Mouse (Mus musculus): ENCODE results near the gene Col25a1. TPM values are rescaled to one million over a fixed set of nuclear protein-coding genes. Genes with fewer than 3 reads are reported as not detected.

Gene Col25a1
- polyA plus RNA-seq, 1 experiment from 2014 or later = 6.3 TPM

DNA sequence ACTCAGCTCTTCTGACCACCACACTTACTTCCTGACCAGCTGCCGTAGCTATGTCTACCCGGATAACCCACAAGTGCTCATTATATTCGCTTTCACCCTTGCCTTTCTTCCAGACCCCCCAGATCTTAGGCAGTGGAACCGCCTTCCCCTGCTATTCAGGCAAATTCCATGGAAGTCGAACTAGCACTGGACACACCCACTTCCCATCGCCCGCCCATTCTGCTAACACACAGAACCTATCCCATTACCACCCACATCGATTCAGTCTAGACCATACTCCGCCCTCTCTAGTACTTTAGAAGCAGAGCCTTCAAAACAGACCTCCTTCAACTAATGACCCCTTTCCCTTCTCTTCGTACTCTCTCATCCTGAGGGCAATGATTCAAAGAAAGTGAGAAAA is 470.2 kb downstream of the Col25a1 start:
- Histone ChIP-seq H3K4me3 (replicated peaks; ENCODE audit: low read length) (no peak overlapping the region), H3K9ac (no peak overlapping the region), H3K4me1 (replicated peaks; ENCODE audit: control insufficient read depth, insufficient read depth, low read length) (no peaks in the 10 kb centered on the region), H3K36me3 (replicated peaks; ENCODE audit: control insufficient read depth, insufficient read depth) (no peaks in the 10 kb centered on the region), H3K27ac (no peak overlapping the region), H3K9me3 (ENCODE audit: control insufficient read depth, low read length) (no peaks in the 10 kb centered on the region), H3K4me2 (replicated peaks) (no peak overlapping the region), H3K27me3 (ENCODE audit: control insufficient read depth, insufficient read depth, low read length) (no peaks in the 10 kb centered on the region)
- DNase-seq (ENCODE audit: low spot score) = no peak
- 85% methylated on average over 10 of the region's 10 CpGs for WGBS
- ATAC-seq (ENCODE audit: low FRiP score) = no peak

DNA sequence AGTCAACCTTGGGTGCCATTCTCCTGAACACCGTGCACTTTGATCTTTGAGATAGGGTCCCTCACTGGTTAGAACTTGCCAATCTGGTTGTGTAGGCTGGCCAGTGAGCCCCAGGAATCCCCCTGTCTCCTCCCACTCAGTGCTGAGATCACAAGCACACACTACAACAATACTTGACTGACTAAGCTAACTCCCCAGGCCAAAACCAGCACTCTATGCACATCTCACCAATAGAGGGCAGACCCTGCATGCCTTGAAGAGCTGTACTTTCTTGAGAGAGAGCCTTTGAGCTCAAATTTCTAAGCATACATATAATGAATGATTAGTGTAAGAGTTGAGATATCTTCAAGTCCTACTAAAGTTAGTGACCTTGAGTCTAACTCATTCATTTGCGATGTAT is 476.6 kb downstream of the Col25a1 start:
- ATAC-seq (ENCODE audit: low FRiP score) (no peak), DNase-seq (ENCODE audit: low spot score) (no peak)
- no peak overlapping the region for H3K4me2 ChIP-seq (replicated peaks)
- 87% methylated on average over 2 of the region's 2 CpGs for WGBS
- no peak overlapping the region for H3K4me3 ChIP-seq (replicated peaks; ENCODE audit: low read length)
- no peaks in the 10 kb centered on the region for H3K27me3 ChIP-seq (ENCODE audit: control insufficient read depth, insufficient read depth, low read length)
- no peaks in the 10 kb centered on the region for H3K4me1 ChIP-seq (replicated peaks; ENCODE audit: control insufficient read depth, insufficient read depth, low read length)
- H3K27ac ChIP-seq = no peak overlapping the region
- no peaks in the 10 kb centered on the region for H3K9me3 ChIP-seq (ENCODE audit: control insufficient read depth, low read length)
- H3K36me3 ChIP-seq (replicated peaks; ENCODE audit: control insufficient read depth, insufficient read depth) = no peaks in the 10 kb centered on the region
- H3K9ac ChIP-seq = no peak overlapping the region

DNA sequence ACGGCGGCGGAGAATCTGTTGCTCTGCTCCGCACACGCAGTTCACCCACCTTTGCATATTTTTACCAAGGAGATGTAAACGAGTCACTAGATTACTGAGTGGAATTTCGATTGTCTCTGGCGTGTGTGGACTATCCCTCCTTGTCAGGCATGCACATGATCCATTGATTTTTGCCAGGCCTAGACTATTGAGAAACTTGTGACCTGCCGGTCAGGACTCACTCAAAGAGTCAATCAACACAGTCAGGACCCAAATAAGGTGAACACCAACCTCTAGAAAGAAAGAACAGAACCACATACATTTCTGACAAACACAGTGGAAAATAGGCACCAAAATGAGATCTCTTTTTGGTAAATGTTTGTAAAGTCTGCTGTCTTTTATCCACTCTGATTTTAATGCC is 483.1 kb downstream of the Col25a1 start:
- no peaks in the 10 kb centered on the region for H3K27me3 ChIP-seq (ENCODE audit: control insufficient read depth, insufficient read depth, low read length)
- 89% methylated on average over 9 of the region's 9 CpGs for WGBS
- no peaks in the 10 kb centered on the region for H3K9me3 ChIP-seq (ENCODE audit: control insufficient read depth, low read length)
- no peaks in the 10 kb centered on the region for H3K4me1 ChIP-seq (replicated peaks; ENCODE audit: control insufficient read depth, insufficient read depth, low read length)
- ATAC-seq (ENCODE audit: low FRiP score) = no peak
- H3K4me3 ChIP-seq (replicated peaks; ENCODE audit: low read length) = no peak overlapping the region
- H3K36me3 ChIP-seq (replicated peaks; ENCODE audit: control insufficient read depth, insufficient read depth) = no peaks in the 10 kb centered on the region
- no peak overlapping the region for H3K9ac ChIP-seq
- H3K4me2 ChIP-seq (replicated peaks) = no peak overlapping the region
- H3K27ac ChIP-seq = no peak overlapping the region
- DNase-seq (ENCODE audit: low spot score) = no peak

DNA sequence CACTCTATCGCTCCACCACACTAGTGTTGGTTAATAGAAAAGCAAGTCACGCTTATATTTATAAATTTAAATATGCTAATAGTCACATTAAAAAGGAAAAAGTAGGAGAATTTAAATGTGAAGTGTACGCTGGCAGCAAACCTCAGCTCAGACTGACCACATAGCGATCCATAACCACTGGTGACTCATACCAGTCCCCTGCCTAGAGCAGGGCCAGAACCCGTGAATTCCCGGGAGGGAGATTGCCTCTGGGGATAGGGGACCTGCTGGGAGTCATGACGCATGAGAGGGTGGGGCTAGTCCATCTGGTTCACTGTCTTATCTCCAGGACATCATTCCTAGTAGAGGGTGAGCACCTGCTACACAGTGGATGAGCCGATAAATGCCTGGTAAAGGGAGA is 484.3 kb downstream of the Col25a1 start:
- H3K4me2 ChIP-seq (replicated peaks) = no peak overlapping the region
- H3K4me1 ChIP-seq (replicated peaks; ENCODE audit: control insufficient read depth, insufficient read depth, low read length) = no peaks in the 10 kb centered on the region
- 62% methylated on average over 8 of the region's 8 CpGs for WGBS
- no peak overlapping the region for H3K4me3 ChIP-seq (replicated peaks; ENCODE audit: low read length)
- no peak overlapping the region for H3K9ac ChIP-seq
- H3K27me3 ChIP-seq (ENCODE audit: control insufficient read depth, insufficient read depth, low read length) = no peaks in the 10 kb centered on the region
- H3K27ac ChIP-seq = no peak overlapping the region
- DNase-seq (ENCODE audit: low spot score) (no peak), ATAC-seq (ENCODE audit: low FRiP score) (no peak)
- no peaks in the 10 kb centered on the region for H3K36me3 ChIP-seq (replicated peaks; ENCODE audit: control insufficient read depth, insufficient read depth)
- H3K9me3 ChIP-seq (ENCODE audit: control insufficient read depth, low read length) = no peaks in the 10 kb centered on the region

DNA sequence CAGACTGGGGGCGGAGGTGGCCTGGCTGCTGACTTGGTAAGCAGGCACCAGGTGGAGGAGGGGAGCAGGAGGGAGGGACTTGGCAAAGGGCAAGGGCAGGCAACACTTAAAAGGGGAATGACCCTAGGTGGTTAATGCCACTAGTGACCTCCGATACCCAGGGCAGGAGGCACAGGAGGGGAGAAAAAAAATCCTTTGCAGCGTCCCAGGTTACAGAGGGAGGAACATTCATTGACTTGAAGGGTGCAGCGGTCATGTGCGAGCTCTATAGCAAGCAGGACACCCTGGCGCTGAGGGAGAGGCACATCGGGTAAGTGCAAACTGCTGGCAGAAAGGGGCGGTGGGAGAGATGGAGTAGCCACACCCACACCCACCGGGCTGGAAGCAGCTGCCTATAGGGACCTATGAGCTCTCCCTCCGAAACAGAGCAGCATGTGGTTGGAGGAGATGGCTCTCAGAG is 486.2 kb downstream of the Col25a1 start, which contains the start of gene Etnppl:
Gene Etnppl, plus strand, starts transcription at position 10 of the 460 bp plus-strand sequence.
- Histone ChIP-seq H3K4me3 (replicated peaks; ENCODE audit: low read length) (no peak within 1 kb of the TSS), H3K9ac (no peak within 1 kb of the TSS), H3K4me2 (replicated peaks) (peak within 1 kb of the TSS; percentile 14), H3K36me3 (replicated peaks; ENCODE audit: control insufficient read depth, insufficient read depth) (no peaks in the 10 kb centered on the region), H3K9me3 (ENCODE audit: control insufficient read depth, low read length) (no peaks in the 10 kb centered on the region), H3K4me1 (replicated peaks; ENCODE audit: control insufficient read depth, insufficient read depth, low read length) (no peaks in the 10 kb centered on the region), H3K27ac (no peak within 1 kb of the TSS), H3K27me3 (ENCODE audit: control insufficient read depth, insufficient read depth, low read length) (no peaks in the 10 kb centered on the region)
- 9% methylated on average over 10 of the region's 10 CpGs for WGBS
- ATAC-seq (ENCODE audit: low FRiP score) = no peak
- DNase-seq (ENCODE audit: low spot score) = no peak

DNA sequence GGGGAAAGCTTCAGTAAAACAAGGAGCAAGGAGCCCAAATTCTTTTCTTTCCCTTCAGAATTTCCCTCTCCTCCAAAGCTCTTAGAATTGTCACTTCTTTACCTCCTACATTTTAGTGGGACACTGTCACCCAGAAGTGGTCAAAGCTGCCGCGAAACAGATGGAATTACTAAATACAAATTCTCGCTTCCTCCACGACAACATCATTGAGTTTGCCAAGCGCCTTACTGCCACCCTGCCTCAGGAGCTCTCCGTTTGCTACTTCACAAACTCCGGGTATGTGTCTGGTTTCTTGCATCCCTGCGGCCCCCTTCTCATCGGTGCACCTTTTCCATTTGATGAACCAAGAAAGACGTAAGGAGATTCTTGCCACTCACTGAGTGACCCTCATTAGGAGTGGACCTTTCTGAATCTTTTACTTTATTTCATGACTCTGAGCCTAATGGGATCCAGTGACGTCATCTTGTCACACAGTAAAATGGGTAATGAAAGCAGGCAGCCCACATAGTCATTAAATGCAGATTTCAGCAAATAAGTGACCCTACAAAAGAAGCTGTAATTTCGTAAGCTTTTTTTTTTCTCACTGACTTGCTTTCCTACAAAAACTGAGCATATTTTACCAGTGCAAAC is 489.3 kb downstream of the Col25a1 start:
- Histone ChIP-seq H3K9me3 (ENCODE audit: control insufficient read depth, low read length) (no peaks in the 10 kb centered on the region), H3K36me3 (replicated peaks; ENCODE audit: control insufficient read depth, insufficient read depth) (no peaks in the 10 kb centered on the region), H3K27ac (no peak overlapping the region), H3K4me3 (replicated peaks; ENCODE audit: low read length) (no peak overlapping the region), H3K9ac (no peak overlapping the region), H3K4me1 (replicated peaks; ENCODE audit: control insufficient read depth, insufficient read depth, low read length) (no peaks in the 10 kb centered on the region), H3K4me2 (replicated peaks) (no peak overlapping the region), H3K27me3 (ENCODE audit: control insufficient read depth, insufficient read depth, low read length) (no peaks in the 10 kb centered on the region)
- DNase-seq (ENCODE audit: low spot score) = no peak
- ATAC-seq (ENCODE audit: low FRiP score) = no peak
- WGBS = 81% methylated on average over 12 of the region's 12 CpGs

DNA sequence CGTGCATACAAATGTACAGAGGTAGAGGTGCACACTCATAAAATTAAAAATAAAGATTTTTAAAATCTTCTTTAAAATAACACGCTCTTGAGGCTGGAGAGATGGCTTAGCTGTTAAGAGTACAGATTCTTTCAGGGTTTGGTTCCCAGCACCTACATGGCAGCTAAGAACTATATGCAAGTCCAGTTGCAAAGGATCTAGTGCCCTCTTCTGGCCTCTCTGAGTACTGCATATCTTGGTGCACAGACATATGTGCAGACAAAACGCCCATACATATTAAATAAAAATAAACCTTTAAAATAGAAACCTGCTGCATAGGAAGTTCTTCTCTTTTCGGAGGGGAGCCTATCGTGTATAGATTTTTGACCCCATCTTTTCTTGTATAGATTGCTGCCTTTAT is 497.1 kb downstream of the Col25a1 start:
- Histone ChIP-seq H3K4me2 (replicated peaks) (no peak overlapping the region), H3K4me3 (replicated peaks; ENCODE audit: low read length) (no peak overlapping the region), H3K27me3 (ENCODE audit: control insufficient read depth, insufficient read depth, low read length) (no peaks in the 10 kb centered on the region), H3K9ac (no peak overlapping the region), H3K36me3 (replicated peaks; ENCODE audit: control insufficient read depth, insufficient read depth) (no peaks in the 10 kb centered on the region), H3K9me3 (ENCODE audit: control insufficient read depth, low read length) (peaks cover 9% of the 10 kb centered on the region; the same call in 1 of the 2 replicates), H3K27ac (no peak overlapping the region), H3K4me1 (replicated peaks; ENCODE audit: control insufficient read depth, insufficient read depth, low read length) (no peaks in the 10 kb centered on the region)
- DNase-seq (ENCODE audit: low spot score) = no peak
- WGBS = 90% methylated on average over 5 of the region's 5 CpGs
- ATAC-seq (ENCODE audit: low FRiP score) = no peak

DNA sequence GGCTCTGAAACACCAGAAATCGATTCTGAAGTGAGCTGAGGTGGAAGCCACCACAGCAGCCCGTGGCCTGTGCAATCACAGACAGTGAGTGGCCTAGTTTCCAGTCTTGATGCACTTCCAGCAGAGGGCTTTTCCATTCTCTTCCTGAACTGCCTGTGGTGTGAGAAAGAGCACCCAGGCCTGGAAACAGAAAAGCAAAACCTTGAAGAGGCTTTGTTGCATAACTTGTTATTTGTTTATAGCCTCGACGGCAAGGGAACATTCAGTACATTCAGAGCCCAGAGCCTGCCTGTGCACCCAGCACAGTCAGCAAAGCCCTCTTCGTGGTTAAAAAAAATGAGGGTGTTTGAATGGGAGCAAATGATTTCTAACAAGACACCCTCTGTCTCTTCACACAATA is 502.6 kb downstream of the Col25a1 start:
- WGBS = 78% methylated on average over 5 of the region's 5 CpGs

DNA sequence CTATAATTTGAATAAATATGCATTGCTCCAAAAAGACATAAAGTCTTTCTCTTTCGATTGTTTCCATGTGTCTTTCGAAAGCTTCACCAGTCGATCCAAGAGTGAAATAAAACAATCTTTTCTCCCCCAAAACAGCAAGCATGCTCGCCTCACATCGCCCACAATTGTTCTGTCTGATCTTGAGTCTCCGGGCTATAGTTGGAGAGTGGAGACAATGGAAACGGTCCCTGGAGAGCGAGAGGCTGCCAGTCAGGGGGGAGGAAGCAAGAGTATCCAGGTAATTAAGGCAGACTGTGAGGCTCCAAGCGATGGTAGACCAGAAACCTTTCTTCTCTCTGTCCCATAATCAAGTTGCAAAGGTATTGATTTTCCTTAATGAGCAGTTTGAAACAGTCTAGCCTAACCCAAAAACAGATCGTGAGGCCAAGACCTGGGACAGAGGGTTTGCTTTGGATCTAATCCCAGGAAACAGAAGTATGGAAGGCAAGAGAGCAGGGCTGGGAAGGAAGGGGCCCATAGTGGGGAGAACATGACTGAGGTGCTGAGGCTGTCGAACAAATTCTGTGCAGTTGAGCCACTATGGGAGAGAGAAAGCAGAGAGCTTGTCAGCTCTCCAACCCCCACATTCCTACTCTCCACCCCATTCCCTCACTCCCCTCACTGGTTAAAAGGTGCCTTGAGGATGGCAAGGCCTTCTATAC is 515.0 kb downstream of the Col25a1 start:
- Histone ChIP-seq H3K36me3 (replicated peaks; ENCODE audit: control insufficient read depth, insufficient read depth) (no peaks in the 10 kb centered on the region), H3K4me3 (replicated peaks; ENCODE audit: low read length) (no peak overlapping the region), H3K4me2 (replicated peaks) (no peak overlapping the region), H3K4me1 (replicated peaks; ENCODE audit: control insufficient read depth, insufficient read depth, low read length) (no peaks in the 10 kb centered on the region), H3K27me3 (ENCODE audit: control insufficient read depth, insufficient read depth, low read length) (no peaks in the 10 kb centered on the region), H3K9ac (no peak overlapping the region), H3K9me3 (ENCODE audit: control insufficient read depth, low read length) (no peaks in the 10 kb centered on the region), H3K27ac (no peak overlapping the region)
- 77% methylated on average over 11 of the region's 11 CpGs for WGBS
- DNase-seq (ENCODE audit: low spot score) = no peak
- no peak for ATAC-seq (ENCODE audit: low FRiP score)

More for the DNA sequence above, 502.6 kb downstream of the Col25a1 start:
- no peaks in the 10 kb centered on the region for H3K9me3 ChIP-seq (ENCODE audit: control insufficient read depth, low read length)
- no peak overlapping the region for H3K27ac ChIP-seq
- no peak overlapping the region for H3K9ac ChIP-seq
- DNase-seq (ENCODE audit: low spot score) (no peak), ATAC-seq (ENCODE audit: low FRiP score) (no peak)
- H3K27me3 ChIP-seq (ENCODE audit: control insufficient read depth, insufficient read depth, low read length) = no peaks in the 10 kb centered on the region
- H3K4me3 ChIP-seq (replicated peaks; ENCODE audit: low read length) = no peak overlapping the region
- H3K4me2 ChIP-seq (replicated peaks) = no peak overlapping the region
- H3K36me3 ChIP-seq (replicated peaks; ENCODE audit: control insufficient read depth, insufficient read depth) = no peaks in the 10 kb centered on the region
- no peaks in the 10 kb centered on the region for H3K4me1 ChIP-seq (replicated peaks; ENCODE audit: control insufficient read depth, insufficient read depth, low read length)

Measured in hindbrain, embryonic 14.5 days (tissue).